Mouse (Mus musculus): Measurements from ENCODE around the gene Pakap. TPM values are rescaled to one million over a fixed set of nuclear protein-coding genes. Genes with fewer than 3 reads are reported as not detected.
A peak's percentile ranks its signal among the peaks of the same experiment; 100 is the strongest.

Gene Pakap
- total and polyA plus RNA-seq, 2 experiments from 2014 or later, result 6.9 to 9.5 TPM

- H3K4me2 ChIP-seq (ENCODE audit: low read depth), result no peak overlapping the region
- 91% methylated on average over 11 of the region's 11 CpGs for WGBS
- H3K9me3 ChIP-seq (ENCODE audit: low read length), result no peaks in the 10 kb centered on the region
- H3K9ac ChIP-seq, result no peak overlapping the region
- no peak for TF ChIP-seq CTCF (IDR thresholded peaks at IDR 0.05; ENCODE audit: low read depth)
- DNase-seq, result no peak
- ATAC-seq, result no peak
- no peaks in the 10 kb centered on the region for H3K4me1 ChIP-seq (ENCODE audit: insufficient read depth)
- no peaks in the 10 kb centered on the region for H3K27me3 ChIP-seq (ENCODE audit: insufficient read depth, low read length)
- no peaks in the 10 kb centered on the region for H3K36me3 ChIP-seq (ENCODE audit: insufficient read depth)
- H3K4me3 ChIP-seq (ENCODE audit: low read depth, low read length), result no peak overlapping the region
- no peak overlapping the region for H3K27ac ChIP-seq (ENCODE audit: low read depth, low read length)
These were observed 187.1 kb downstream of the Pakap start for GRCm38 (mm10) chr4:57755085-57755484.

DNA sequence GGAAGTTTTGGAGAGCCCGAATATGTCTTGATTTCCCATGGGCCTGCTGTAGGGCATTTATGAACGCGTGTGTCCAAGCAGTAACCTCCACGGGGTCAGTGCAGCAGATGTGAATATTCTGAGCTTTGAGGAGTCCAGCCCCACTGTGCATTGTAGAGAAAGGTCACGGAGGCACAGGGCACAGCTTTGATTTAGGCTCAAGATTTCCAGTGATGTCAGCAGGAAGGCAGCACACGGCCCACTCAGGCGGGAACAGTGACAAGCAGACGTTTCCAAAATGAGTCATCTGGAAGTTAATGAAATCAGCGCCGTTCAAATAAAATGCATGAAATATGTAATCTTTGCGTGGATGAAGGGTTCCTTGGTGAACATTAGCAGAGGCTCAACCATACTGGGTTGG is 190.0 kb downstream of the Pakap start:
- 69% methylated on average over 11 of the region's 11 CpGs for WGBS
- DNase-seq, result no peak
- no peak for TF ChIP-seq CTCF (IDR thresholded peaks at IDR 0.05; ENCODE audit: low read depth)

GRCm38 (mm10) chr4:57762424-57762823 is 194.4 kb downstream of the Pakap start:
- H3K9me3 ChIP-seq (ENCODE audit: low read length), result no peaks in the 10 kb centered on the region
- no peak for DNase-seq
- 52% methylated on average over 7 of the region's 7 CpGs for WGBS
- no peak overlapping the region for H3K9ac ChIP-seq
- H3K4me2 ChIP-seq (ENCODE audit: low read depth), result no peak overlapping the region
- no peaks in the 10 kb centered on the region for H3K36me3 ChIP-seq (ENCODE audit: insufficient read depth)
- H3K27me3 ChIP-seq (ENCODE audit: insufficient read depth, low read length), result no peaks in the 10 kb centered on the region
- no peak for ATAC-seq
- no peaks in the 10 kb centered on the region for H3K4me1 ChIP-seq (ENCODE audit: insufficient read depth)
- no peak overlapping the region for H3K27ac ChIP-seq (ENCODE audit: low read depth, low read length)
- no peak for TF ChIP-seq CTCF (IDR thresholded peaks at IDR 0.05; ENCODE audit: low read depth)
- no peak overlapping the region for H3K4me3 ChIP-seq (ENCODE audit: low read depth, low read length)

More for the DNA sequence above, 190.0 kb downstream of the Pakap start:
- H3K9ac ChIP-seq, result no peak overlapping the region
- H3K4me2 ChIP-seq (ENCODE audit: low read depth), result no peak overlapping the region
- no peak overlapping the region for H3K4me3 ChIP-seq (ENCODE audit: low read depth, low read length)
- H3K9me3 ChIP-seq (ENCODE audit: low read length), result no peaks in the 10 kb centered on the region
- H3K27me3 ChIP-seq (ENCODE audit: insufficient read depth, low read length), result no peaks in the 10 kb centered on the region
- H3K27ac ChIP-seq (ENCODE audit: low read depth, low read length), result no peak overlapping the region
- H3K36me3 ChIP-seq (ENCODE audit: insufficient read depth), result no peaks in the 10 kb centered on the region
- no peaks in the 10 kb centered on the region for H3K4me1 ChIP-seq (ENCODE audit: insufficient read depth)
- ATAC-seq, result no peak

DNA sequence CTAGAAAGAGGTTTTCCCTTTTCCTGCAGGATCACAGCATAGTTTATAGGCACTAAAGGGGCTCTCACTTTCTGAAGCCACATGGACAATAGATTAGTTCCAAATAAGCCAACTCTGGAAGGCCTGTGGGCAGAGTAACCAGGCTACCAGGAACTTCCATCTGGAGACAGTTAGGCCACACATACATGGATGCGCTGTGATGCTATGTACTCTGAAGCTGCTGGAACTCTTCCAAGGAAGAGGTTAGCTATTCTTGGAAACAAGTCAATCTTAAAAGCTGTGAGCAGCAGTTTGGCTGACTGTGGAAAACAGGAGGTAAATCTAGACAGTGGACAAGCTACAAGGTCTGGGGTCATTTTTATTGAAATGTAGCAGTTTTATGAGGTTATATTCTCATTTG is 196.4 kb downstream of the Pakap start:
- no peaks in the 10 kb centered on the region for H3K4me1 ChIP-seq (ENCODE audit: insufficient read depth)
- no peak for TF ChIP-seq CTCF (IDR thresholded peaks at IDR 0.05; ENCODE audit: low read depth)
- no peak overlapping the region for H3K27ac ChIP-seq (ENCODE audit: low read depth, low read length)
- no peak overlapping the region for H3K4me2 ChIP-seq (ENCODE audit: low read depth)
- H3K9me3 ChIP-seq (ENCODE audit: low read length), result no peaks in the 10 kb centered on the region
- H3K27me3 ChIP-seq (ENCODE audit: insufficient read depth, low read length), result no peaks in the 10 kb centered on the region
- H3K9ac ChIP-seq, result no peak overlapping the region
- WGBS, result 61% methylated on average over 1 of the region's 1 CpGs
- H3K36me3 ChIP-seq (ENCODE audit: insufficient read depth), result no peaks in the 10 kb centered on the region
- DNase-seq (peak; percentile 7), ATAC-seq (no peak)
- H3K4me3 ChIP-seq (ENCODE audit: low read depth, low read length), result no peak overlapping the region

GRCm38 (mm10) chr4:57764926-57765325 is 196.9 kb downstream of the Pakap start:
- H3K4me1 ChIP-seq (ENCODE audit: insufficient read depth), result no peaks in the 10 kb centered on the region
- TF ChIP-seq CTCF (IDR thresholded peaks at IDR 0.05; ENCODE audit: low read depth), result no peak
- no peak overlapping the region for H3K4me2 ChIP-seq (ENCODE audit: low read depth)
- H3K27me3 ChIP-seq (ENCODE audit: insufficient read depth, low read length), result no peaks in the 10 kb centered on the region
- ATAC-seq (no peak), DNase-seq (no peak)
- H3K36me3 ChIP-seq (ENCODE audit: insufficient read depth), result no peaks in the 10 kb centered on the region
- H3K4me3 ChIP-seq (ENCODE audit: low read depth, low read length), result no peak overlapping the region
- WGBS, result 96% methylated on average over 1 of the region's 1 CpGs
- H3K9ac ChIP-seq, result no peak overlapping the region
- H3K9me3 ChIP-seq (ENCODE audit: low read length), result no peaks in the 10 kb centered on the region
- H3K27ac ChIP-seq (ENCODE audit: low read depth, low read length), result no peak overlapping the region

DNA sequence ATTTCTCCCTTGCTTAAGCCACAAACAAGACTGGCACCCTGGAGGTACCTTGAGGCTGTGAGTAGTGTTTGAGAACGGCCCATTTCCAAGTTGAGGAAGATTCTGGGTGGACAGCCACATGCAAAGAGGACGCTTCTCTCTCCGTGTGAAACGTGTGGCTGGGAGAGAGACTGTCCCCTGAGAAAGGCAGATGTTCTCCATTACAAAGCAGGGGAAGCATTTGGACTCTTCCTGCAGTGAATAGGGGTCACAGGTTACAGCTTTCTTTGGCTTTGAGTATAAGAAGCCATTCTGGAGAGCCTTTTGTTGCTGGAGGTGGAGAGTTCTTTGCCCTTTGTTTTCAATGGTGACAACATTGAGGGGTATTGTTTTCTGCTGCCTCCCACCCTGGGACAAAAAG is 197.8 kb downstream of the Pakap start:
- Histone ChIP-seq H3K27ac (ENCODE audit: low read depth, low read length) (no peak overlapping the region), H3K4me3 (ENCODE audit: low read depth, low read length) (no peak overlapping the region), H3K36me3 (ENCODE audit: insufficient read depth) (no peaks in the 10 kb centered on the region), H3K4me2 (ENCODE audit: low read depth) (no peak overlapping the region), H3K4me1 (ENCODE audit: insufficient read depth) (no peaks in the 10 kb centered on the region), H3K9ac (no peak overlapping the region), H3K27me3 (ENCODE audit: insufficient read depth, low read length) (no peaks in the 10 kb centered on the region), H3K9me3 (ENCODE audit: low read length) (no peaks in the 10 kb centered on the region)
- DNase-seq (no peak), ATAC-seq (no peak)
- TF ChIP-seq CTCF (IDR thresholded peaks at IDR 0.05; ENCODE audit: low read depth), result no peak
- 18% methylated on average over 4 of the region's 4 CpGs for WGBS

DNA sequence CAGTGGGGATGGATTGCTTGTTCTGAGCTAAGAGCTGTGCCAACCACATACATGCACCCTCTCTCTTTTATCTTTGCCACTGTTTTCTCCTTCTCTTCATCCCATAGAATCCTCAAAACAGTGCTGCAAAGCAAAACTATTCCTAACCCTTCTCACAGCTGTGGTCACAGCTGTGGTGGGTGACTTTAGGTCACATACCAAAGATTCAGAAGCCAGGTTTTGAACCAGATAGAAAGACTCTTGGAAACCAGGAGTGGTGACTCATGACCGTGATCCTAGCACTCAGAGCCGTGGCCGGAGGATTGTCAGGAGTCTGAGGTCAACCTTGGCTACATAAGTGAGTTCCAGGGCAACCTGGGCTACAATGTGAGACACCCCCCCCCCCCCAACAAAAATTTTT is 201.0 kb downstream of the Pakap start:
- WGBS, result 85% methylated on average over 3 of the region's 3 CpGs
- no peak overlapping the region for H3K4me3 ChIP-seq (ENCODE audit: low read depth, low read length)
- no peak for TF ChIP-seq CTCF (IDR thresholded peaks at IDR 0.05; ENCODE audit: low read depth)
- H3K36me3 ChIP-seq (ENCODE audit: insufficient read depth), result no peaks in the 10 kb centered on the region
- ATAC-seq, result no peak
- no peaks in the 10 kb centered on the region for H3K4me1 ChIP-seq (ENCODE audit: insufficient read depth)
- DNase-seq, result no peak
- no peak overlapping the region for H3K27ac ChIP-seq (ENCODE audit: low read depth, low read length)
- no peak overlapping the region for H3K4me2 ChIP-seq (ENCODE audit: low read depth)
- no peak overlapping the region for H3K9ac ChIP-seq
- no peaks in the 10 kb centered on the region for H3K27me3 ChIP-seq (ENCODE audit: insufficient read depth, low read length)
- no peaks in the 10 kb centered on the region for H3K9me3 ChIP-seq (ENCODE audit: low read length)
